Mouse (Mus musculus): ENCODE measurements around the gene Il27. TPM values are rescaled to one million over a fixed set of nuclear protein-coding genes. Genes with fewer than 3 reads are reported as not detected.

Gene Il27
- total and polyA plus RNA-seq, 3 experiments = not detected

DNA sequence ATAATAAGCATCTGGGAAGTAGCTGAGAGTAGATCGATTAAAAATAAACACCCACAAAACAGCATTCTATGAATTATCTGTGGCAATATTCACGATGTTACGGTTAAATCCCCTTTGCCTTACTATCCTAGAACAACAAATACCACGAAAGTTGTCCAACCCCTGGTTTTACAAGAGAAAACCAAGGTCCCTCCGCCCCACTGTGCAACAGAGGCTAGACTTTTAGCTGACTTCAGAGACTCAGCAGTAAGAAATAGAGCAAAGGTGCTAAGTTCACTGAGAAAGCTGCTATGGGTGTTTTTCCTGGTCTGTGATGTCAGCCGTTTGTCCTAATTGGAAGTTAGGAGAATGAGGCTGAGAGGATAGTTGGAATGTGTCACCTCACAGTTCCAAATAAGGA, 11.0 kb downstream of the Il27 start:
- ATAC-seq (ENCODE audit: extremely low read depth, insufficient number of reproducible peaks, low FRiP score, poor library complexity, severe bottlenecking) (no peak), DNase-seq (ENCODE audit: low spot score) (no peak)
- no peak for TF ChIP-seq GATA2 (IDR thresholded peaks at IDR 0.05; ENCODE audit: borderline replicate concordance, low read depth, low read length)
- TF ChIP-seq POLR2AphosphoS5 (IDR thresholded peaks at IDR 0.05; ENCODE audit: insufficient replicate concordance, low read depth, low read length) = no peak
- peak overlapping the region; percentile 72 for H3K4me3 ChIP-seq (ENCODE audit: low read depth, low read length)
- H3K4me1 ChIP-seq (ENCODE audit: insufficient read depth, low read depth, low read length) = peaks cover 53% of the 10 kb centered on the region
- no peaks in the 10 kb centered on the region for H3K9me3 ChIP-seq (replicated peaks)
- peaks cover 32% of the 10 kb centered on the region for H3K36me3 ChIP-seq (replicated peaks)
- H3K27me3 ChIP-seq (ENCODE audit: insufficient read depth, low read length) = peaks cover 34% of the 10 kb centered on the region

DNA sequence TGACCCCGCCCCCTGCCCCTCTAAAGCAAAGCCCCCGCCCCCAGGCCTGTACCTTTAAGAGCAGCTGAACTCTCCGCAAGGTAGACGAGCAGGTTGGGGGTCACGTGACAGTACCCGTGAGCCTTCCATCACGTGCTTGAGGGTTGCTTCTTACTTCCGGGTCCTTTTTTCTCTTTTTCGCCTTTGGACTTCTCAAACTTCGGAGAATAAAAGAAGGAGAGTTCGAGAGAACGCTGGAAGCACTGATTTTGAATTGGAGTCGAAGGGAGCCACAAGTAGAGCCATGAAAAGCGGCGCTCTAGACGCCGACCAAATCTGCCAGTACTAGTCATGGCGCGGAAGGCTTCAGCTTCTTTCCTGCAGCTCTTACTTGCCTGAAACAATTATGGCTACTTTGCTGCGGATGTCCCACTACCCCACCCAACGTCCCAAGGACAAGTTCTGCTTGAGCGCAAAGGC, 11.5 kb downstream of the Il27 start:
- H3K9me3 ChIP-seq (replicated peaks) = no peaks in the 10 kb centered on the region
- peaks cover 29% of the 10 kb centered on the region for H3K27me3 ChIP-seq (ENCODE audit: insufficient read depth, low read length)
- DNase-seq (ENCODE audit: low spot score) (peak; percentile 89), ATAC-seq (ENCODE audit: extremely low read depth, insufficient number of reproducible peaks, low FRiP score, poor library complexity, severe bottlenecking) (peak; percentile 19; the same call in 1 of the 2 replicates)
- peak overlapping the region; percentile 72 for H3K4me3 ChIP-seq (ENCODE audit: low read depth, low read length)
- TF ChIP-seq GATA2 (IDR thresholded peaks at IDR 0.05; ENCODE audit: borderline replicate concordance, low read depth, low read length) (no peak), TAL1 (conservative IDR thresholded peaks at IDR 0.05; ENCODE audit: low read depth, low read length) (no peak), GATA1 (IDR thresholded peaks at IDR 0.05; ENCODE audit: borderline replicate concordance, low read length) (no peak), POLR2AphosphoS5 (IDR thresholded peaks at IDR 0.05; ENCODE audit: insufficient replicate concordance, low read depth, low read length) (no peak), CTCF (IDR thresholded peaks at IDR 0.05; ENCODE audit: low read depth, low read length) (no peak)
- peaks cover 53% of the 10 kb centered on the region for H3K4me1 ChIP-seq (ENCODE audit: insufficient read depth, low read depth, low read length)
- peaks cover 37% of the 10 kb centered on the region for H3K36me3 ChIP-seq (replicated peaks)

DNA sequence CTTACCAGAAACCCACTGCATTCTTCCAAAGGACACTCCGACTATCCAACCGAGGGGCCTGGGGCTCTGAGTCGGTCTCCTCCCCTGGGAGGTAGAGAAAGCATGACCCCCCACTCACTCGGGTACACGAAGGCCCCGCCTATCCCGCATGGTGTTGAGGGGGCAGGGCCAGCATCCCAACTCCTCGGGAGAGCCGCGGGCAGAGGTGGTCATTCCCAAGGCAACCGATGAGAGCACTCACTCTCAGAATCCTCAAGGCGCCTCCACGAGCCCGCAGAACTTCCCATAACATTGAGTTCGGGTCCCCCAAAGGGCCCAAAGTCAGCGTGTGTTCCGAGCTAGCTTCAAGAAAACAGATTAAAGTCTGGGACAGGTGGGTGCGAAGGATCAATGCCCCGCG, 12.0 kb downstream of the Il27 start:
- DNase-seq (ENCODE audit: low spot score) = no peak
- H3K27me3 ChIP-seq (ENCODE audit: insufficient read depth, low read length) = peaks cover 24% of the 10 kb centered on the region
- peak overlapping the region; percentile 72 for H3K4me3 ChIP-seq (ENCODE audit: low read depth, low read length)
- no peak for TF ChIP-seq TAL1 (conservative IDR thresholded peaks at IDR 0.05; ENCODE audit: low read depth, low read length)
- no peak for TF ChIP-seq GATA2 (IDR thresholded peaks at IDR 0.05; ENCODE audit: borderline replicate concordance, low read depth, low read length)
- no peak for TF ChIP-seq CTCF (IDR thresholded peaks at IDR 0.05; ENCODE audit: low read depth, low read length)
- no peak for TF ChIP-seq POLR2AphosphoS5 (IDR thresholded peaks at IDR 0.05; ENCODE audit: insufficient replicate concordance, low read depth, low read length)
- no peak for TF ChIP-seq GATA1 (IDR thresholded peaks at IDR 0.05; ENCODE audit: borderline replicate concordance, low read length)
- H3K4me1 ChIP-seq (ENCODE audit: insufficient read depth, low read depth, low read length) = peaks cover 53% of the 10 kb centered on the region
- ATAC-seq (ENCODE audit: extremely low read depth, insufficient number of reproducible peaks, low FRiP score, poor library complexity, severe bottlenecking) = no peak
- no peaks in the 10 kb centered on the region for H3K9me3 ChIP-seq (replicated peaks)
- peaks cover 42% of the 10 kb centered on the region for H3K36me3 ChIP-seq (replicated peaks)

DNA sequence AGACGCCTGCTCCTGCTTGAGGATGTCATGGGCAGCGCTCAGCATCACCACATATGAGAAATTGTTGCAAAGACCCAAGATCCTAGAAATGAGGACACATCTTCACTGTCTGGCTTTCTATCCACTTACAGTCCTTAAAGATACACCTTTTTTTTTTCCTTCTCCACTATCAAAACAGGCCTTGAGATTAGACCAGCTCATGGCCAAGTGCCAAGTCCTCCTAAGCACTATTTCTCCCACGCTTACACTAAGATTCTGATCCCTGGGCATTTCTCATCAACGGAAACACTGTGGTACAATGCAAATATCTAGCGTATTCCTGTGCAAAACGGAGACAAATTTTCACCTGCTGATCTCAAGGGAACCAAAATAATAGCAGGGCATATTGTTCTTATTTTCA, 13.1 kb downstream of the Il27 start:
- TF ChIP-seq CTCF (IDR thresholded peaks at IDR 0.05; ENCODE audit: low read depth, low read length) = no peak
- TF ChIP-seq GATA2 (IDR thresholded peaks at IDR 0.05; ENCODE audit: borderline replicate concordance, low read depth, low read length) = no peak
- TF ChIP-seq TAL1 (conservative IDR thresholded peaks at IDR 0.05; ENCODE audit: low read depth, low read length) = no peak
- TF ChIP-seq GATA1 (IDR thresholded peaks at IDR 0.05; ENCODE audit: borderline replicate concordance, low read length) = no peak
- TF ChIP-seq POLR2AphosphoS5 (IDR thresholded peaks at IDR 0.05; ENCODE audit: insufficient replicate concordance, low read depth, low read length) = no peak
- H3K9me3 ChIP-seq (replicated peaks) = no peaks in the 10 kb centered on the region
- DNase-seq (ENCODE audit: low spot score) = no peak
- peaks cover 50% of the 10 kb centered on the region for H3K4me1 ChIP-seq (ENCODE audit: insufficient read depth, low read depth, low read length)
- H3K27me3 ChIP-seq (ENCODE audit: insufficient read depth, low read length) = peaks cover 13% of the 10 kb centered on the region
- H3K36me3 ChIP-seq (replicated peaks) = peaks cover 52% of the 10 kb centered on the region
- ATAC-seq (ENCODE audit: extremely low read depth, insufficient number of reproducible peaks, low FRiP score, poor library complexity, severe bottlenecking) = no peak
- H3K4me3 ChIP-seq (ENCODE audit: low read depth, low read length) = no peak overlapping the region

DNA sequence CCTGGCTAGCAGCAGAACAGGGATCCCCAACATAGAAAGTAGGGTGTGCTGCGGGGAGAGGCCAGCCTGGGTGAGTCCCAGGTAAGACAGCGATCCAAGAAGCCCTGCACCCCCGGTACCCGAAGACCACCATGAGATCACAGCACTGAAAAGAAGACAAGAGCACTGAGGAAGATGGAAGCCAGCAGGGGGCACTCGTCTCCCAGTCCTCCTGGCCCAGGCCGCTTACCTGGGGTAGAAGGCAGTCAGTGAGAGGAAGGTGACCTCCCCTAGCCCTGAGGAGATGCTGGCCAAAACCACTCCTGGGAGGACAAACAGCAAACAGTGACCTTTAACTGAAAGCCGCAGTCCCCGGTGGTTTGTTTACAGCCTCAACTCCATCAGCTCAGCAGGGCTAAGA, 15.6 kb downstream of the Il27 start:
- H3K9me3 ChIP-seq (replicated peaks) = no peaks in the 10 kb centered on the region
- H3K27me3 ChIP-seq (ENCODE audit: insufficient read depth, low read length) = no peaks in the 10 kb centered on the region
- ATAC-seq (ENCODE audit: extremely low read depth, insufficient number of reproducible peaks, low FRiP score, poor library complexity, severe bottlenecking) (no peak), DNase-seq (ENCODE audit: low spot score) (peak; percentile 30)
- peaks cover 33% of the 10 kb centered on the region for H3K4me1 ChIP-seq (ENCODE audit: insufficient read depth, low read depth, low read length)
- no peak for TF ChIP-seq GATA1 (IDR thresholded peaks at IDR 0.05; ENCODE audit: borderline replicate concordance, low read length)
- TF ChIP-seq CTCF (IDR thresholded peaks at IDR 0.05; ENCODE audit: low read depth, low read length) = peak; percentile 39; the same call in 1 of the 2 replicates
- TF ChIP-seq GATA2 (IDR thresholded peaks at IDR 0.05; ENCODE audit: borderline replicate concordance, low read depth, low read length) = no peak
- TF ChIP-seq TAL1 (conservative IDR thresholded peaks at IDR 0.05; ENCODE audit: low read depth, low read length) = no peak
- TF ChIP-seq POLR2AphosphoS5 (IDR thresholded peaks at IDR 0.05; ENCODE audit: insufficient replicate concordance, low read depth, low read length) = no peak
- no peak overlapping the region for H3K4me3 ChIP-seq (ENCODE audit: low read depth, low read length)
- peaks cover 73% of the 10 kb centered on the region for H3K36me3 ChIP-seq (replicated peaks)

DNA sequence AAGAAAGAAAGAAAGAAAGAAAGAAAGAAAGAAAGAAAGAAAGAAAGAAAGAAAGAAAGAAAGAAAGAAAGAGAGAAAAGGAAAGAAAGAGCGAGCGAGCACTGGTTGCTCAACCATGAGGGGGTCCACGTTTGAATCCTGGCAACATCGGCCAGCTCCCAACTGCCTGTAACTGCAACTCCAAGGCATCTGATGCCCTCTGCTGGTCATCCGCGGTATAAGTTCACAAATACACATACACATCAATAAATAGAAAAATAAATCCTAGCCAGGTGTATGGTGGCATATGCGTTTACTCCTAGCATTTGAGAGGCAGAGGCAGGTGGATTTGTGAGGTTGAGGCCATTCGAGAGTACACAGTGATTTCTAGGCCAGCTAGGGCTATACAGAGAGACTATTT, 17.8 kb downstream of the Il27 start:
- no peaks in the 10 kb centered on the region for H3K9me3 ChIP-seq (replicated peaks)
- H3K4me1 ChIP-seq (ENCODE audit: insufficient read depth, low read depth, low read length) = peaks cover 15% of the 10 kb centered on the region; the same call in 1 of the 2 replicates
- peak; percentile 66 for TF ChIP-seq CTCF (IDR thresholded peaks at IDR 0.05; ENCODE audit: low read depth, low read length)
- TF ChIP-seq TAL1 (conservative IDR thresholded peaks at IDR 0.05; ENCODE audit: low read depth, low read length) = no peak
- peaks cover 91% of the 10 kb centered on the region for H3K36me3 ChIP-seq (replicated peaks)
- H3K4me3 ChIP-seq (ENCODE audit: low read depth, low read length) = no peak overlapping the region
- ATAC-seq (ENCODE audit: extremely low read depth, insufficient number of reproducible peaks, low FRiP score, poor library complexity, severe bottlenecking) (no peak), DNase-seq (ENCODE audit: low spot score) (peak; percentile 30)
- H3K27me3 ChIP-seq (ENCODE audit: insufficient read depth, low read length) = no peaks in the 10 kb centered on the region

All from G1E (cell line).